Mouse (Mus musculus) forebrain, embryonic 10.5 days (tissue): Measurements from ENCODE around the gene Depdc5. TPM values are rescaled to one million over a fixed set of nuclear protein-coding genes. Genes with fewer than 3 reads are reported as not detected.
"Not testable (repeated sequence)": the region's sequence is repeated elsewhere in the genome, so short reads cannot be mapped to it uniquely, and the experiment has no call there.

Source experiments
- DNase-seq: peaks from one replicate; pipeline ENCODE4 v3.0.0-alpha.2; 2017; ENCODE audit warnings: low spot score; ENCODE audit errors: extremely low spot score
- H3K27ac ChIP-seq: fragments of 300-500 bp; sonication (generic); 2 replicates; pipeline ENCODE4 v1.5.1; 2016; ENCODE audit warnings: mild to moderate bottlenecking
- H3K27me3 ChIP-seq: fragments of 300-500 bp; sonication (generic); 2 replicates; pipeline ENCODE4 v1.6.1; 2016; ENCODE audit warnings: mild to moderate bottlenecking; ENCODE audit not compliant: poor library complexity, severe bottlenecking
- H3K36me3 ChIP-seq: fragments of 300-500 bp; sonication (generic); replicated peaks from 2 replicates; pipeline ENCODE4 v1.6.1; 2016; ENCODE audit warnings: mild to moderate bottlenecking, moderate library complexity
- H3K4me1 ChIP-seq: fragments of 300-500 bp; sonication (generic); 2 replicates; pipeline ENCODE4 v1.6.1; 2016
- H3K4me3 ChIP-seq: fragments of 300-500 bp; sonication (generic); 2 replicates; pipeline ENCODE4 v1.5.1; 2016; ENCODE audit warnings: mild to moderate bottlenecking, moderate library complexity
- H3K9me3 ChIP-seq: fragments of 300-500 bp; sonication (generic); 2 replicates; pipeline ENCODE4 v1.6.1; 2016; ENCODE audit warnings: mild to moderate bottlenecking, moderate library complexity
- WGBS: fragments of 180-500 bp; shearing (Covaris S2); methylation state at CpG from one replicate; pipeline ENCODE4 v1.1.7; 2016; 5-methylcytosine and 5-hydroxymethylcytosine counted together
- polyA plus RNA-seq: library from polyadenylated mRNA; unstranded; fragments of >200 nt; fragmentation: Nextera tagmentation; extraction: Ambion mirVana; gene quantifications from 2 replicates; pipeline ENCODE4 v1.2.1, GENCODE M21; 2016

Gene Depdc5
- polyA plus RNA-seq, 1 experiment from 2014 or later: 37.2 TPM

GRCm38 (mm10) chr5:32853731-32854507 lies 9.6 kb upstream of the Depdc5 start, which contains the start of gene Prr14l:
Prr14l (minus strand) TSS chr5:32854256.
- peaks cover 28% of the 10 kb centered on the region for H3K36me3 ChIP-seq
- no peaks in the 10 kb centered on the region for H3K27me3 ChIP-seq
- 0 out of 2 replicates have a peak, but pooled peaks cover 2% of the 10 kb centered on the region for H3K9me3 ChIP-seq
- under 1% methylated on average over 51 of the region's 51 CpGs for WGBS
- DNase-seq: peak; percentile 98
- H3K27ac ChIP-seq: peak within 1 kb of the TSS; percentile 95
- H3K4me1 ChIP-seq: peaks cover 42% of the 10 kb centered on the region
- H3K4me3 ChIP-seq: peak within 1 kb of the TSS; percentile 95

- H3K27me3 ChIP-seq: no peaks in the 10 kb centered on the region
- no peak for DNase-seq
- WGBS: 90% methylated on average over 4 of the region's 4 CpGs
- 0 out of 2 replicates have a peak, but pooled peaks cover 2% of the 10 kb centered on the region for H3K9me3 ChIP-seq
- peak overlapping the region; percentile 95 for H3K27ac ChIP-seq
- H3K4me1 ChIP-seq: peaks cover 42% of the 10 kb centered on the region
- H3K36me3 ChIP-seq: peaks cover 23% of the 10 kb centered on the region
- peak overlapping the region; percentile 95; the same call in 1 of the 2 replicates for H3K4me3 ChIP-seq
Measured at GRCm38 (mm10) chr5:32854818-32855217, 8.7 kb upstream of the Depdc5 start.

GRCm38 (mm10) chr5:32855274-32855673 lies 8.2 kb upstream of the Depdc5 start:
- not testable (repeated sequence) for H3K9me3 ChIP-seq, H3K27me3 ChIP-seq, H3K27ac ChIP-seq, H3K4me3 ChIP-seq, DNase-seq
- Histone ChIP-seq H3K36me3 (peaks cover 19% of the 10 kb centered on the region), H3K4me1 (peaks cover 42% of the 10 kb centered on the region)
- 92% methylated on average over 3 of the region's 3 CpGs for WGBS

- no peaks in the 10 kb centered on the region for H3K27me3 ChIP-seq
- DNase-seq: peak; percentile 35
- no peaks in the 10 kb centered on the region for H3K9me3 ChIP-seq
- no peaks in the 10 kb centered on the region for H3K36me3 ChIP-seq
- 6% methylated on average over 6 of the region's 6 CpGs for WGBS
- peaks cover 24% of the 10 kb centered on the region for H3K4me1 ChIP-seq
- H3K27ac ChIP-seq: peak overlapping the region; percentile 88
- H3K4me3 ChIP-seq: peak overlapping the region; percentile 56
Measured at GRCm38 (mm10) chr5:32857781-32858220, 5.7 kb upstream of the Depdc5 start.

GRCm38 (mm10) chr5:32861082-32861481 lies 2.4 kb upstream of the Depdc5 start:
- peaks cover 22% of the 10 kb centered on the region for H3K4me1 ChIP-seq
- no peaks in the 10 kb centered on the region for H3K9me3 ChIP-seq
- no peak overlapping the region for H3K4me3 ChIP-seq
- peaks cover 2% of the 10 kb centered on the region for H3K36me3 ChIP-seq
- whole genome bisulfite sequencing: 88% methylated on average over 1 of the region's 1 CpGs
- H3K27me3 ChIP-seq: no peaks in the 10 kb centered on the region
- DNase-seq: no peak
- H3K27ac ChIP-seq: no peak overlapping the region

- Histone ChIP-seq H3K27me3 (no peaks in the 10 kb centered on the region), H3K36me3 (peaks cover 11% of the 10 kb centered on the region), H3K4me1 (peaks cover 18% of the 10 kb centered on the region), H3K9me3 (no peaks in the 10 kb centered on the region), H3K4me3 (peak overlapping the region; percentile 81), H3K27ac (peak overlapping the region; percentile 90)
- 86% methylated on average over 6 of the region's 6 CpGs for WGBS
- DNase-seq: no peak
Measured at GRCm38 (mm10) chr5:32862469-32863132, 900 bp upstream of the Depdc5 start.

GRCm38 (mm10) chr5:32869389-32870024 lies 6.0 kb downstream of the Depdc5 start:
- 91% methylated on average over 5 of the region's 5 CpGs for WGBS
- H3K4me1 ChIP-seq: peaks cover 4% of the 10 kb centered on the region
- no peaks in the 10 kb centered on the region for H3K9me3 ChIP-seq
- H3K27ac ChIP-seq: no peak overlapping the region
- H3K27me3 ChIP-seq: no peaks in the 10 kb centered on the region
- peaks cover 72% of the 10 kb centered on the region for H3K36me3 ChIP-seq
- no peak for DNase-seq
- no peak overlapping the region for H3K4me3 ChIP-seq

- Histone ChIP-seq H3K9me3 (no peaks in the 10 kb centered on the region), H3K36me3 (peaks cover 91% of the 10 kb centered on the region), H3K27me3 (no peaks in the 10 kb centered on the region), H3K4me1 (no peaks in the 10 kb centered on the region), H3K27ac (no peak overlapping the region), H3K4me3 (no peak overlapping the region)
- WGBS: 93% methylated on average over 5 of the region's 5 CpGs
- no peak for DNase-seq
Measured at GRCm38 (mm10) chr5:32872346-32872745, 8.8 kb downstream of the Depdc5 start.

GRCm38 (mm10) chr5:32886739-32887138 lies 23.2 kb downstream of the Depdc5 start:
- DNase-seq: no peak
- Histone ChIP-seq H3K4me1 (no peaks in the 10 kb centered on the region), H3K27ac (no peak overlapping the region), H3K9me3 (no peaks in the 10 kb centered on the region; the same call in 1 of the 2 replicates), H3K27me3 (no peaks in the 10 kb centered on the region), H3K4me3 (no peak overlapping the region), H3K36me3 (peaks cover 94% of the 10 kb centered on the region)
- 78% methylated on average over 3 of the region's 3 CpGs for WGBS

GRCm38 (mm10) chr5:32907496-32907895 lies 44.0 kb downstream of the Depdc5 start:
- H3K9me3 ChIP-seq: no peaks in the 10 kb centered on the region
- H3K4me1 ChIP-seq: no peaks in the 10 kb centered on the region
- 64% methylated on average over 1 of the region's 1 CpGs for WGBS
- no peaks in the 10 kb centered on the region for H3K27me3 ChIP-seq
- H3K4me3 ChIP-seq: no peak overlapping the region
- H3K36me3 ChIP-seq: peaks cover 81% of the 10 kb centered on the region
- no peak overlapping the region for H3K27ac ChIP-seq
- DNase-seq: no peak

GRCm38 (mm10) chr5:32914071-32914470 lies 50.6 kb downstream of the Depdc5 start:
- H3K27me3 ChIP-seq: no peaks in the 10 kb centered on the region
- H3K4me1 ChIP-seq: no peaks in the 10 kb centered on the region
- WGBS: 90% methylated on average over 3 of the region's 3 CpGs
- no peak overlapping the region for H3K4me3 ChIP-seq
- DNase-seq: no peak
- no peaks in the 10 kb centered on the region for H3K9me3 ChIP-seq
- H3K27ac ChIP-seq: no peak overlapping the region
- peaks cover 83% of the 10 kb centered on the region for H3K36me3 ChIP-seq

- peaks cover 80% of the 10 kb centered on the region for H3K36me3 ChIP-seq
- WGBS: 84% methylated on average over 2 of the region's 2 CpGs
- not testable (repeated sequence) for DNase-seq, H3K9me3 ChIP-seq, H3K27me3 ChIP-seq, H3K4me3 ChIP-seq, H3K27ac ChIP-seq, H3K4me1 ChIP-seq
Measured at GRCm38 (mm10) chr5:32919281-32919680, 55.8 kb downstream of the Depdc5 start.
